Comparison of ENCODE assay signal across 17 mouse cellular contexts in genomic region chr7:100758718-100759117, GRCm38 (mm10). TPM values are rescaled to one million over a fixed set of nuclear protein-coding genes. Genes with fewer than 3 reads are reported as not detected.
DNase-seq lines count a peak whose midpoint lies in the region; ATAC-seq and TF ChIP-seq lines count a peak whose summit lies in the region.
"Had no signal": no experiment of that assay in that cellular context is flagged by ENCODE, and none has a peak within 500 bp of the region (broad histone marks: within the 10 kb centered on the region; RNA-seq: fewer than 3 reads in every experiment).

No protein-coding gene starts in this region.

- H3K27ac ChIP-seq in neural tube, embryonic 13.5 days (replicated peaks), result peak overlapping the region; percentile 52; the same call in 1 of the 2 replicates
- 0 out of 2 replicates have a peak overlapping the region, but pooled peaks have one; percentile 45 for H3K27ac ChIP-seq in hindbrain, postnatal 0 days
- H3K27ac ChIP-seq in intestine, embryonic 15.5 days, result no peak overlapping the region
- H3K27ac ChIP-seq: embryonic facial prominence, embryonic 12.5 days; heart, embryonic 15.5 days; limb, embryonic 13.5 days; macrophage; stomach, embryonic 15.5 days had no signal

- 69% methylated on average over 7 of the region's 7 CpGs for WGBS in neural tube, embryonic 13.5 days
- WGBS in hindbrain, postnatal 0 days, result 63% methylated on average over 7 of the region's 7 CpGs
- WGBS in intestine, embryonic 15.5 days, result 90% methylated on average over 7 of the region's 7 CpGs

- DNase-seq in neural tube, embryonic 10.5 days (ENCODE audit: extremely low spot score, low spot score), result no peak
- peak; percentile 80 for DNase-seq in cerebellum, adult 9-11 months
- peak; percentile 65 for DNase-seq in hindbrain, postnatal 0 days (ENCODE audit: low spot score)
- no peak for DNase-seq in heart, adult 8-10 months (ENCODE audit: low spot score)
- DNase-seq: gastrocnemius, postnatal 25 days; liver, postnatal 0 days; right cerebral cortex, postnatal 4 days had no signal

- H3K27me3 ChIP-seq in neural tube, embryonic 13.5 days, result no peaks in the 10 kb centered on the region
- no peaks in the 10 kb centered on the region for H3K27me3 ChIP-seq in hindbrain, postnatal 0 days (ENCODE audit: insufficient read depth, low read length)
- no peaks in the 10 kb centered on the region for H3K27me3 ChIP-seq in intestine, embryonic 15.5 days (replicated peaks)
- H3K27me3 ChIP-seq: CH12.LX; embryonic facial prominence, embryonic 12.5 days; heart, embryonic 15.5 days; limb, embryonic 13.5 days; stomach, embryonic 15.5 days had no signal

- H3K4me2 ChIP-seq in neural tube, embryonic 13.5 days, result no peak overlapping the region
- H3K4me2 ChIP-seq in hindbrain, postnatal 0 days (ENCODE audit: low read depth, low read length), result no peak overlapping the region
- no peak overlapping the region for H3K4me2 ChIP-seq in intestine, embryonic 15.5 days (replicated peaks)
- H3K4me2 ChIP-seq: embryonic facial prominence, embryonic 12.5 days; heart, embryonic 15.5 days; limb, embryonic 13.5 days; stomach, embryonic 15.5 days had no signal

- peaks cover 12% of the 10 kb centered on the region; the same call in 1 of the 2 replicates for H3K4me1 ChIP-seq in neural tube, embryonic 13.5 days (replicated peaks)
- H3K4me1 ChIP-seq in hindbrain, postnatal 0 days (ENCODE audit: insufficient read depth, low read length), result no peaks in the 10 kb centered on the region
- no peaks in the 10 kb centered on the region for H3K4me1 ChIP-seq in intestine, embryonic 15.5 days (replicated peaks)
- H3K4me1 ChIP-seq: embryonic facial prominence, embryonic 12.5 days; heart, embryonic 15.5 days; stomach, embryonic 15.5 days had no signal

- H3K4me3 ChIP-seq in neural tube, embryonic 13.5 days, result no peak overlapping the region
- H3K4me3 ChIP-seq in hindbrain, postnatal 0 days (ENCODE audit: low read length), result no peak overlapping the region
- H3K4me3 ChIP-seq in intestine, embryonic 15.5 days (replicated peaks), result no peak overlapping the region
- H3K4me3 ChIP-seq: embryonic facial prominence, embryonic 12.5 days; heart, embryonic 15.5 days; limb, embryonic 13.5 days; stomach, embryonic 15.5 days had no signal

- H3K36me3 ChIP-seq in neural tube, embryonic 13.5 days, result 0 out of 2 replicates have a peak, but pooled peaks cover 2% of the 10 kb centered on the region
- H3K36me3 ChIP-seq in hindbrain, postnatal 0 days (ENCODE audit: insufficient read depth, low read length), result no peaks in the 10 kb centered on the region
- H3K36me3 ChIP-seq in intestine, embryonic 15.5 days, result no peaks in the 10 kb centered on the region
- H3K36me3 ChIP-seq: embryonic facial prominence, embryonic 12.5 days; heart, embryonic 15.5 days; stomach, embryonic 15.5 days had no signal

- TF ChIP-seq CTCF in hindbrain, postnatal 0 days (IDR thresholded peaks at IDR 0.05; ENCODE audit: low read depth), result no peak

- ATAC-seq in neural tube, embryonic 13.5 days (ENCODE audit: low read depth), result peak; percentile 32; the same call in 1 of the 2 replicates
- no peak for ATAC-seq in hindbrain, postnatal 0 days
- no peak for ATAC-seq in intestine, embryonic 15.5 days
- no peak for ATAC-seq in megakaryocyte progenitor cell, adult 5-6 weeks (replicated peaks; ENCODE audit: poor library complexity)
- ATAC-seq: intestine, embryonic 16.5 days; liver, postnatal 0 days had no signal

- 0 out of 2 replicates have a peak, but pooled peaks cover 8% of the 10 kb centered on the region for H3K9me3 ChIP-seq in neural tube, embryonic 13.5 days
- no peaks in the 10 kb centered on the region for H3K9me3 ChIP-seq in hindbrain, postnatal 0 days (ENCODE audit: low read length)
- H3K9me3 ChIP-seq in intestine, embryonic 15.5 days, result no peaks in the 10 kb centered on the region
- H3K9me3 ChIP-seq: embryonic facial prominence, embryonic 12.5 days; heart, embryonic 15.5 days; limb, embryonic 13.5 days; stomach, embryonic 15.5 days had no signal

- H3K9ac ChIP-seq in neural tube, embryonic 13.5 days, result no peak overlapping the region
- no peak overlapping the region for H3K9ac ChIP-seq in hindbrain, postnatal 0 days (replicated peaks; ENCODE audit: low read length)
- no peak overlapping the region for H3K9ac ChIP-seq in intestine, embryonic 15.5 days
- H3K9ac ChIP-seq: embryonic facial prominence, embryonic 12.5 days; heart, embryonic 15.5 days; limb, embryonic 13.5 days; liver, postnatal 0 days; stomach, embryonic 15.5 days had no signal

RNA-seq across cellular contexts. Expression of gene Fam168a, which starts 52.3 kb away (rescaled TPM):
- 90.4 and 97.8 TPM in 2 replicates for polyA plus RNA-seq in neural tube, embryonic 13.5 days (2015; fragmentation: Nextera tagmentation; extraction: Ambion mirVana)
- 123 and 162 TPM in 2 replicates for total RNA-seq in hindbrain, postnatal 0 days (2014; rRNA removed)
- polyA plus RNA-seq in hindbrain, postnatal 0 days (2015; fragmentation: Nextera tagmentation; extraction: Ambion mirVana), result 98.2 and 116 TPM in 2 replicates
- 25.1 and 26.9 TPM in 2 replicates for polyA plus RNA-seq in intestine, embryonic 15.5 days (2015; fragmentation: Nextera tagmentation; extraction: Ambion mirVana)
- 18.9 and 24.2 TPM in 2 replicates for total RNA-seq in megakaryocyte progenitor cell, adult 5-6 weeks (2015)
- 6.3 and 7.9 TPM in 2 replicates for total RNA-seq in megakaryocyte progenitor cell, adult 5-6 weeks (2017)
- 10 to 100 TPM; 32.7 to 35.7 (median 34.1) TPM for total RNA-seq in heart, adult 8-10 months (2022)

Comparison
In these comparisons a context has a peak if more than half of its experiments do, and no peak if none do; other contexts are left out.
1. DNase-seq: peak in cerebellum, adult 9-11 months (single experiment) and hindbrain, postnatal 0 days (single experiment); none in neural tube, embryonic 10.5 days (single experiment) and heart, adult 8-10 months (single experiment).